Mouse (Mus musculus): Measurements from ENCODE around the gene Prpf38a. TPM values are rescaled to one million over a fixed set of nuclear protein-coding genes. Genes with fewer than 3 reads are reported as not detected.

Gene Prpf38a
- polyA plus RNA-seq, 1 experiment from 2014 or later = 80.4 TPM

GRCm38 (mm10) chr4:108608651-108609050 is 29.5 kb upstream of the Prpf38a start:
- no peaks in the 10 kb centered on the region for H3K4me1 ChIP-seq (replicated peaks; ENCODE audit: control insufficient read depth, insufficient read depth, low read length)
- 85% methylated on average over 3 of the region's 3 CpGs for WGBS
- H3K27ac ChIP-seq (ENCODE audit: low read length) = no peak overlapping the region
- peaks cover 5% of the 10 kb centered on the region; the same call in 1 of the 2 replicates for H3K36me3 ChIP-seq (ENCODE audit: control insufficient read depth, insufficient read depth, low read length)
- no peaks in the 10 kb centered on the region for H3K9me3 ChIP-seq (ENCODE audit: control insufficient read depth, low read length)
- H3K4me3 ChIP-seq (ENCODE audit: low read length) = no peak overlapping the region
- H3K4me2 ChIP-seq (ENCODE audit: low read depth, low read length) = no peak overlapping the region
- no peak overlapping the region for H3K9ac ChIP-seq (ENCODE audit: low read length)
- no peaks in the 10 kb centered on the region for H3K27me3 ChIP-seq (ENCODE audit: control insufficient read depth, insufficient read depth, low read depth, low read length)
- no peak for ATAC-seq (ENCODE audit: low read depth)

GRCm38 (mm10) chr4:108601870-108602269 is 22.7 kb upstream of the Prpf38a start:
- H3K4me2 ChIP-seq (ENCODE audit: low read depth, low read length) = no peak overlapping the region
- H3K27ac ChIP-seq (ENCODE audit: low read length) = no peak overlapping the region
- 96% methylated on average over 7 of the region's 7 CpGs for WGBS
- peaks cover 18% of the 10 kb centered on the region; the same call in 1 of the 2 replicates for H3K36me3 ChIP-seq (ENCODE audit: control insufficient read depth, insufficient read depth, low read length)
- peaks cover 2% of the 10 kb centered on the region; the same call in 1 of the 2 replicates for H3K9me3 ChIP-seq (ENCODE audit: control insufficient read depth, low read length)
- no peaks in the 10 kb centered on the region for H3K4me1 ChIP-seq (replicated peaks; ENCODE audit: control insufficient read depth, insufficient read depth, low read length)
- H3K9ac ChIP-seq (ENCODE audit: low read length) = no peak overlapping the region
- no peak overlapping the region for H3K4me3 ChIP-seq (ENCODE audit: low read length)
- no peaks in the 10 kb centered on the region for H3K27me3 ChIP-seq (ENCODE audit: control insufficient read depth, insufficient read depth, low read depth, low read length)
- no peak for ATAC-seq (ENCODE audit: low read depth)

GRCm38 (mm10) chr4:108598306-108598705 is 19.2 kb upstream of the Prpf38a start:
- ATAC-seq (ENCODE audit: low read depth) = no peak
- 68% methylated on average over 4 of the region's 4 CpGs for WGBS
- Histone ChIP-seq H3K9ac (ENCODE audit: low read length) (no peak overlapping the region), H3K27ac (ENCODE audit: low read length) (no peak overlapping the region), H3K4me3 (ENCODE audit: low read length) (no peak overlapping the region), H3K4me2 (ENCODE audit: low read depth, low read length) (no peak overlapping the region), H3K4me1 (replicated peaks; ENCODE audit: control insufficient read depth, insufficient read depth, low read length) (no peaks in the 10 kb centered on the region), H3K36me3 (ENCODE audit: control insufficient read depth, insufficient read depth, low read length) (peaks cover 13% of the 10 kb centered on the region; the same call in 1 of the 2 replicates), H3K27me3 (ENCODE audit: control insufficient read depth, insufficient read depth, low read depth, low read length) (no peaks in the 10 kb centered on the region), H3K9me3 (ENCODE audit: control insufficient read depth, low read length) (peaks cover 2% of the 10 kb centered on the region; the same call in 1 of the 2 replicates)

GRCm38 (mm10) chr4:108595785-108596184 is 16.6 kb upstream of the Prpf38a start:
- H3K9ac ChIP-seq (ENCODE audit: low read length) = no peak overlapping the region
- peaks cover 8% of the 10 kb centered on the region; the same call in 1 of the 2 replicates for H3K36me3 ChIP-seq (ENCODE audit: control insufficient read depth, insufficient read depth, low read length)
- 80% methylated on average over 1 of the region's 1 CpGs for WGBS
- H3K27me3 ChIP-seq (ENCODE audit: control insufficient read depth, insufficient read depth, low read depth, low read length) = no peaks in the 10 kb centered on the region
- no peaks in the 10 kb centered on the region for H3K4me1 ChIP-seq (replicated peaks; ENCODE audit: control insufficient read depth, insufficient read depth, low read length)
- H3K4me2 ChIP-seq (ENCODE audit: low read depth, low read length) = no peak overlapping the region
- H3K4me3 ChIP-seq (ENCODE audit: low read length) = no peak overlapping the region
- no peak for ATAC-seq (ENCODE audit: low read depth)
- no peak overlapping the region for H3K27ac ChIP-seq (ENCODE audit: low read length)
- H3K9me3 ChIP-seq (ENCODE audit: control insufficient read depth, low read length) = no peaks in the 10 kb centered on the region

- ATAC-seq (ENCODE audit: low read depth) = no peak
- 88% methylated on average over 2 of the region's 2 CpGs for WGBS
- H3K4me2 ChIP-seq (ENCODE audit: low read depth, low read length) = no peak overlapping the region
- no peak overlapping the region for H3K27ac ChIP-seq (ENCODE audit: low read length)
- no peaks in the 10 kb centered on the region for H3K9me3 ChIP-seq (ENCODE audit: control insufficient read depth, low read length)
- no peak overlapping the region for H3K9ac ChIP-seq (ENCODE audit: low read length)
- no peaks in the 10 kb centered on the region for H3K27me3 ChIP-seq (ENCODE audit: control insufficient read depth, insufficient read depth, low read depth, low read length)
- H3K4me1 ChIP-seq (replicated peaks; ENCODE audit: control insufficient read depth, insufficient read depth, low read length) = no peaks in the 10 kb centered on the region
- H3K36me3 ChIP-seq (ENCODE audit: control insufficient read depth, insufficient read depth, low read length) = 0 out of 2 replicates have a peak, but pooled peaks cover 6% of the 10 kb centered on the region
- H3K4me3 ChIP-seq (ENCODE audit: low read length) = no peak overlapping the region
Observed at GRCm38 (mm10) chr4:108593376-108593775, 14.2 kb upstream of the Prpf38a start.

GRCm38 (mm10) chr4:108579743-108580411 is 741 bp upstream of the Prpf38a start:
- peak overlapping the region; percentile 72 for H3K9ac ChIP-seq (ENCODE audit: low read length)
- no peak for ATAC-seq (ENCODE audit: low read depth)
- peak overlapping the region; percentile 98 for H3K4me3 ChIP-seq (ENCODE audit: low read length)
- peaks cover 3% of the 10 kb centered on the region; the same call in 1 of the 2 replicates for H3K36me3 ChIP-seq (ENCODE audit: control insufficient read depth, insufficient read depth, low read length)
- no peaks in the 10 kb centered on the region for H3K9me3 ChIP-seq (ENCODE audit: control insufficient read depth, low read length)
- H3K27ac ChIP-seq (ENCODE audit: low read length) = peak overlapping the region; percentile 57
- H3K27me3 ChIP-seq (ENCODE audit: control insufficient read depth, insufficient read depth, low read depth, low read length) = no peaks in the 10 kb centered on the region
- H3K4me1 ChIP-seq (replicated peaks; ENCODE audit: control insufficient read depth, insufficient read depth, low read length) = peaks cover 13% of the 10 kb centered on the region
- WGBS = under 1% methylated on average over 16 of the region's 16 CpGs
- H3K4me2 ChIP-seq (ENCODE audit: low read depth, low read length) = peak overlapping the region; percentile 75

- ATAC-seq (ENCODE audit: low read depth) = no peak
- H3K9ac ChIP-seq (ENCODE audit: low read length) = no peak overlapping the region
- no peaks in the 10 kb centered on the region for H3K27me3 ChIP-seq (ENCODE audit: control insufficient read depth, insufficient read depth, low read depth, low read length)
- H3K36me3 ChIP-seq (ENCODE audit: control insufficient read depth, insufficient read depth, low read length) = peaks cover 32% of the 10 kb centered on the region
- H3K27ac ChIP-seq (ENCODE audit: low read length) = no peak overlapping the region
- WGBS = 93% methylated on average over 3 of the region's 3 CpGs
- H3K4me1 ChIP-seq (replicated peaks; ENCODE audit: control insufficient read depth, insufficient read depth, low read length) = peaks cover under 1% of the 10 kb centered on the region; the same call in 1 of the 2 replicates
- H3K4me2 ChIP-seq (ENCODE audit: low read depth, low read length) = no peak overlapping the region
- no peaks in the 10 kb centered on the region for H3K9me3 ChIP-seq (ENCODE audit: control insufficient read depth, low read length)
- no peak overlapping the region for H3K4me3 ChIP-seq (ENCODE audit: low read length)
Observed at GRCm38 (mm10) chr4:108572644-108573043, 6.5 kb downstream of the Prpf38a start.

DNA sequence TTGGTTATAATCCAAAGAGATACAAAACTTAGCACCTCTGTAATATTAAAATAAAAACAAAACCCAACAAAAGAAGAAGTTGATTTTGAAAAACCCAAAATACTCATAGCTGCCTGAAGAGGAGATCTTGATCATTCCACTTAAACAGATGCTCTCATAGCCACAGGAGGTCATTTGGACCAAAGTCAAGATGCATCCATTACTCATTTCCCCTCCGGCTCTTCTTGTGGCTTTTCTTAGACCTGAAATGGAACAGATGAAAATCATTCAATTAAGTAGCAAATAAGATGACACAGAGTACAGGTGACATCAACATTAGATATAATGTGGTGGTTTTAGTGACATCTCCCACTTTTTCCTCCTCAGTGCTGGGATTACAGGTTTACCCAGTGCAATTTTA is 14.1 kb downstream of the Prpf38a start:
- Histone ChIP-seq H3K4me2 (ENCODE audit: low read depth, low read length) (no peak overlapping the region), H3K27ac (ENCODE audit: low read length) (no peak overlapping the region), H3K4me1 (replicated peaks; ENCODE audit: control insufficient read depth, insufficient read depth, low read length) (no peaks in the 10 kb centered on the region), H3K9me3 (ENCODE audit: control insufficient read depth, low read length) (no peaks in the 10 kb centered on the region), H3K36me3 (ENCODE audit: control insufficient read depth, insufficient read depth, low read length) (peaks cover 60% of the 10 kb centered on the region), H3K9ac (ENCODE audit: low read length) (no peak overlapping the region), H3K27me3 (ENCODE audit: control insufficient read depth, insufficient read depth, low read depth, low read length) (no peaks in the 10 kb centered on the region), H3K4me3 (ENCODE audit: low read length) (no peak overlapping the region)
- ATAC-seq (ENCODE audit: low read depth) = no peak
- 78% methylated on average over 1 of the region's 1 CpGs for WGBS

DNA sequence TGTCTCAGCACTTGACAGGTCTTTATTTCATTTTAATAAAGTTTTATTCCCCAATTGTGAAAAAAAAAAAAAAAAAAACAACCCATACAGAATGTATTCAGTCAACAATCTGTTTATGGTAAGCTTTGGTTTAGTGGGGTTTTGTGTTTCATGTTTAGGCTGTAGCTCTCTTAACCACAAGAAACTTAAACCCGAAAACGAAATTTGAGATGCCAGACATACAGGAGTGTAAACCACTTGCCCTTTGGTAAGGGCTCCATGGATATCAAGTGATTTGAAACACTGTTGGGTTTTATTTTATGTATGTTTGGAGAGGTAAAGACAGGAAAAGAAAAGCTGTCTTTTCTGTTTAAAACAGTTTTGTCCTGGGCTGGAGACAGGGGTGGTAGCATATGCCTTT is 39.4 kb downstream of the Prpf38a start:
- no peaks in the 10 kb centered on the region for H3K9me3 ChIP-seq (ENCODE audit: control insufficient read depth, low read length)
- H3K27ac ChIP-seq (ENCODE audit: low read length) = no peak overlapping the region
- no peak overlapping the region for H3K4me3 ChIP-seq (ENCODE audit: low read length)
- peaks cover 10% of the 10 kb centered on the region for H3K36me3 ChIP-seq (ENCODE audit: control insufficient read depth, insufficient read depth, low read length)
- 93% methylated on average over 2 of the region's 2 CpGs for WGBS
- H3K4me1 ChIP-seq (replicated peaks; ENCODE audit: control insufficient read depth, insufficient read depth, low read length) = no peaks in the 10 kb centered on the region
- H3K27me3 ChIP-seq (ENCODE audit: control insufficient read depth, insufficient read depth, low read depth, low read length) = no peaks in the 10 kb centered on the region
- no peak overlapping the region for H3K4me2 ChIP-seq (ENCODE audit: low read depth, low read length)
- no peak for ATAC-seq (ENCODE audit: low read depth)
- no peak overlapping the region for H3K9ac ChIP-seq (ENCODE audit: low read length)

All from lung, embryonic 16.5 days (tissue).